Mouse (Mus musculus): ENCODE data around the gene Chp2. TPM values are rescaled to one million over a fixed set of nuclear protein-coding genes. Genes with fewer than 3 reads are reported as not detected.

Chp2 gene
- polyA plus RNA-seq, 1 experiment = 1.6 TPM

- TF ChIP-seq POLR2A (IDR thresholded peaks at IDR 0.05; ENCODE audit: low read depth, low read length) = no peak
- TF ChIP-seq CTCF (conservative IDR thresholded peaks at IDR 0.05; ENCODE audit: insufficient read depth, insufficient read length, low read depth, low read length) = no peak
- no peak for DNase-seq
- H3K27me3 ChIP-seq (replicated peaks; ENCODE audit: control insufficient read depth, insufficient read depth, low read length) = no peaks in the 10 kb centered on the region
- 32% methylated on average over 7 of the region's 7 CpGs for WGBS
- no peak overlapping the region for H3K27ac ChIP-seq (ENCODE audit: insufficient read depth, low read depth, low read length)
- H3K4me1 ChIP-seq (ENCODE audit: control insufficient read depth, insufficient read depth, low read length) = no peaks in the 10 kb centered on the region
- no peak overlapping the region for H3K4me3 ChIP-seq (ENCODE audit: insufficient read depth, low read depth, low read length)
- H3K36me3 ChIP-seq (ENCODE audit: control insufficient read depth, insufficient read depth, low read length) = no peaks in the 10 kb centered on the region
Observed at GRCm38 (mm10) chr7:122208276-122209021, 10.8 kb upstream of the Chp2 start.

DNA sequence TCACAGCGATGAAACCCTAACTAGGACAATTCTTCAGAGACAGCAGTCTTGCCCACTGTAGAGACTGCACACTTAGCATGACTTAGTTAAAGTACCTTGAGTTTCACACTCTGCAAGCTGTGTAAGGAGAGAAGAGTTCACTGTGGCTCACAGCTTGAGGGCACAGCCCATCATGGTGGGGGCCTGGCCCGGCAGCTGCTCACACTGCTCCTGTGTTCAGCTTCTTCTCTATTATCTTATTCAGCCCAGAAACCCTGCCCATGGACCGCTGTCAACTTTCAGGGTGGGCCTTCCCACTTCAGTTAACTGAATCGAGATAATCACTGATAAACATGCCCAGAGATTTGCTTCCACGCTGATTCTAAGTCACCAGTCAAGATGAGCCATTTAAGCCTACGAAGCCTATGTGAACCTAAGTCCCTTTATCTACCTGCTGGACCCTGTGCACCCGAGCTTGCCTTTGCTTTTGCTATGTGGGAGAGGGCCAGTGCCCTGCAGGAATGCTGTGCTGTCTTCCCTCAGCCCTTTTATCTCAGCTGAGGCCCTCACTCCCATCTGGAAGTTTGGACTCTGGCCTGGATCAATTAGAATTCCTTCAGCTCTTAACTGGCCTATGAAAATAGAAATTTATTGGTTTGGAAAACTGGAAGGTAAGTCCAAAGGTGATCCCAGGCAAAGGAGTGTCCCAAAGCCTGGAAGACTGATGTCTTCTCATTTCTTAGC lies 6.9 kb downstream of the Chp2 start:
- Histone ChIP-seq H3K27me3 (replicated peaks; ENCODE audit: control insufficient read depth, insufficient read depth, low read length) (no peaks in the 10 kb centered on the region), H3K27ac (ENCODE audit: insufficient read depth, low read depth, low read length) (no peak overlapping the region), H3K4me1 (ENCODE audit: control insufficient read depth, insufficient read depth, low read length) (no peaks in the 10 kb centered on the region), H3K4me3 (ENCODE audit: insufficient read depth, low read depth, low read length) (no peak overlapping the region), H3K36me3 (ENCODE audit: control insufficient read depth, insufficient read depth, low read length) (no peaks in the 10 kb centered on the region)
- TF ChIP-seq POLR2A (IDR thresholded peaks at IDR 0.05; ENCODE audit: low read depth, low read length) = no peak
- TF ChIP-seq CTCF (conservative IDR thresholded peaks at IDR 0.05; ENCODE audit: insufficient read depth, insufficient read length, low read depth, low read length) = no peak
- 76% methylated on average over 7 of the region's 7 CpGs for WGBS
- no peak for DNase-seq

DNA sequence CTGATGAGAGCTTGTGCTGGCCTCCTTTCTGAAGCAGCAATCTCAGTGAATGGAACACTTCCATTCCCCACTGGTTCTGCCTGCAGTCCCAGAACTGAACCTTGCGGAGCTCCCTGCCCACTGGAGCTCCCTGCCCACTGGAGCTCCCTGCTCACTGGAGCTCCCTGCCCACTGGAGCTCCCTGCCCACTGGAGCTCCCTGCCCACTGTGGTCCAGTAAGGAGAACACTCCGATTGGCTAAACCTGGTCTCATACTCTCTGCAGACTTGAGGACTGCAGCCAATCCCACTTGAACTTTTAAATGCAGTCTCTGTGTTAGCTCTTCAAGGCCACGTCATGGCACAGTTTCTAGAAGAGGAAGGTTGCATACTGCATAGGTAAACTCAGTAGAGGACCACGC lies 7.4 kb downstream of the Chp2 start:
- Histone ChIP-seq H3K4me1 (ENCODE audit: control insufficient read depth, insufficient read depth, low read length) (no peaks in the 10 kb centered on the region), H3K4me3 (ENCODE audit: insufficient read depth, low read depth, low read length) (no peak overlapping the region), H3K27ac (ENCODE audit: insufficient read depth, low read depth, low read length) (no peak overlapping the region), H3K27me3 (replicated peaks; ENCODE audit: control insufficient read depth, insufficient read depth, low read length) (no peaks in the 10 kb centered on the region), H3K36me3 (ENCODE audit: control insufficient read depth, insufficient read depth, low read length) (no peaks in the 10 kb centered on the region)
- TF ChIP-seq POLR2A (IDR thresholded peaks at IDR 0.05; ENCODE audit: low read depth, low read length) (no peak), CTCF (conservative IDR thresholded peaks at IDR 0.05; ENCODE audit: insufficient read depth, insufficient read length, low read depth, low read length) (no peak)
- WGBS = 88% methylated on average over 4 of the region's 4 CpGs
- no peak for DNase-seq

- 66% methylated on average over 3 of the region's 3 CpGs for WGBS
- TF ChIP-seq POLR2A (IDR thresholded peaks at IDR 0.05; ENCODE audit: low read depth, low read length) = no peak
- TF ChIP-seq CTCF (conservative IDR thresholded peaks at IDR 0.05; ENCODE audit: insufficient read depth, insufficient read length, low read depth, low read length) = no peak
- Histone ChIP-seq H3K27me3 (replicated peaks; ENCODE audit: control insufficient read depth, insufficient read depth, low read length) (no peaks in the 10 kb centered on the region), H3K27ac (ENCODE audit: insufficient read depth, low read depth, low read length) (no peak overlapping the region), H3K36me3 (ENCODE audit: control insufficient read depth, insufficient read depth, low read length) (no peaks in the 10 kb centered on the region), H3K4me3 (ENCODE audit: insufficient read depth, low read depth, low read length) (no peak overlapping the region), H3K4me1 (ENCODE audit: control insufficient read depth, insufficient read depth, low read length) (no peaks in the 10 kb centered on the region)
- no peak for DNase-seq
Observed at GRCm38 (mm10) chr7:122229306-122229705, 10.0 kb downstream of the Chp2 start.

DNA sequence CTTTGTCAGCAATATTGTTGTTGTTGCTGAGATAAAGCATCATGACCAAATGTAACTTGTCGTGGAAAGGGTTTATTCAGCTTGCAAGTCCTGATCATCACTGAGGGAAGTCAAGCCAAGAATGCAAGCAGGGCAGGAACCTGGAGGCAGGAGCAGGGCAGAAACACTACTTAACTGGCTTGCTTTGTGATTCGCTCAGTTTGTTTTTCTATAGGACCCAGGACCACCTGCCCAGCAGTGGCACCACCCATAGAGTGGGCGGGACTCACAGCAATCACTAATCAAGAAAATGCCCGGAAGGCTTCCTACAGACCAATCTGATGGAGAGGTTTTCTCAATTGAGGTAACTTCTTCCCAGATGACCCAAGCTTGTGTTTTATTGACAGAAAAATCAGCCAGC lies 10.6 kb downstream of the Chp2 start:
- TF ChIP-seq CTCF (conservative IDR thresholded peaks at IDR 0.05; ENCODE audit: insufficient read depth, insufficient read length, low read depth, low read length) (no peak), POLR2A (IDR thresholded peaks at IDR 0.05; ENCODE audit: low read depth, low read length) (no peak)
- DNase-seq = no peak
- Histone ChIP-seq H3K27me3 (replicated peaks; ENCODE audit: control insufficient read depth, insufficient read depth, low read length) (no peaks in the 10 kb centered on the region), H3K4me1 (ENCODE audit: control insufficient read depth, insufficient read depth, low read length) (no peaks in the 10 kb centered on the region), H3K27ac (ENCODE audit: insufficient read depth, low read depth, low read length) (no peak overlapping the region), H3K4me3 (ENCODE audit: insufficient read depth, low read depth, low read length) (no peak overlapping the region), H3K36me3 (ENCODE audit: control insufficient read depth, insufficient read depth, low read length) (no peaks in the 10 kb centered on the region)
- WGBS = 71% methylated on average over 4 of the region's 4 CpGs

DNA sequence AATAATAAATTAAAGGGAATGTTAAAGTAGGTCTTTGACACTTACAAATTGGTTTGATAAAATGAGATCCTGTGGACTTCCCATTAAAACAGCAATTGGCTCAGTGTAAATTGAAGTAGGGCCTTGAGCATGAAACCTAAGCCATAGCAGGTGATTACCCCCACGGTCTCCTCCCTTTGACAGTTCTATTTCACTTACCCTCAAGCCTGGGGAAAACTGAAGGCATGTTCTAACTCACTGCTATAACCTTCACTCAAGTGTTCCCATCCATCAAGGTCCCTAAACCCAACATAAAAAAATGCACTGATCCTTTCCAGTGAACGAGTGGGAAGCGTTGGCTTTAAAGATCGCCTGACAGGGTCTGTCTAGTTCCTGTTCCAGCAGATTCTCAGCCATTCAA lies 11.6 kb downstream of the Chp2 start:
- TF ChIP-seq CTCF (conservative IDR thresholded peaks at IDR 0.05; ENCODE audit: insufficient read depth, insufficient read length, low read depth, low read length) = no peak
- TF ChIP-seq POLR2A (IDR thresholded peaks at IDR 0.05; ENCODE audit: low read depth, low read length) = no peak
- Histone ChIP-seq H3K27ac (ENCODE audit: insufficient read depth, low read depth, low read length) (no peak overlapping the region), H3K27me3 (replicated peaks; ENCODE audit: control insufficient read depth, insufficient read depth, low read length) (no peaks in the 10 kb centered on the region), H3K4me3 (ENCODE audit: insufficient read depth, low read depth, low read length) (no peak overlapping the region), H3K4me1 (ENCODE audit: control insufficient read depth, insufficient read depth, low read length) (no peaks in the 10 kb centered on the region), H3K36me3 (ENCODE audit: control insufficient read depth, insufficient read depth, low read length) (no peaks in the 10 kb centered on the region)
- WGBS = 49% methylated on average over 4 of the region's 4 CpGs
- no peak for DNase-seq

- 93% methylated on average over 2 of the region's 2 CpGs for WGBS
- no peak for DNase-seq
- H3K4me3 ChIP-seq (ENCODE audit: insufficient read depth, low read depth, low read length) = no peak overlapping the region
- TF ChIP-seq POLR2A (IDR thresholded peaks at IDR 0.05; ENCODE audit: low read depth, low read length) (no peak), CTCF (conservative IDR thresholded peaks at IDR 0.05; ENCODE audit: insufficient read depth, insufficient read length, low read depth, low read length) (no peak)
- no peaks in the 10 kb centered on the region for H3K27me3 ChIP-seq (replicated peaks; ENCODE audit: control insufficient read depth, insufficient read depth, low read length)
- H3K4me1 ChIP-seq (ENCODE audit: control insufficient read depth, insufficient read depth, low read length) = no peaks in the 10 kb centered on the region
- H3K27ac ChIP-seq (ENCODE audit: insufficient read depth, low read depth, low read length) = no peak overlapping the region
- no peaks in the 10 kb centered on the region for H3K36me3 ChIP-seq (ENCODE audit: control insufficient read depth, insufficient read depth, low read length)
Observed at GRCm38 (mm10) chr7:122238939-122239338, 19.6 kb downstream of the Chp2 start.
